Mouse (Mus musculus): ENCODE measurements around the gene Ttll11.

GRCm38 (mm10) chr2:35785877-35786276, 193.8 kb downstream of the Ttll11 start:
- TF ChIP-seq POLR2A (IDR thresholded peaks at IDR 0.05; ENCODE audit: control insufficient read depth, low read depth, low read length), result no peak
- TF ChIP-seq CTCF (IDR thresholded peaks at IDR 0.05; ENCODE audit: control insufficient read depth, insufficient read depth, insufficient replicate concordance, low read depth, low read length), result no peak

Measured in testis, adult 2 months (tissue).